Mouse (Mus musculus): ENCODE measurements at regions not wholly inside any gene's neighbourhood (a gene's known extent, or its start where the extent isn't known, plus 50 kb on each side); places are given as distances from the start of the nearest gene placed in this dataset.

- H3K9me3 ChIP-seq = no peaks in the 10 kb centered on the region
- H3K4me3 ChIP-seq = no peak overlapping the region
- DNase-seq (ENCODE audit: low spot score) = no peak
- WGBS = 84% methylated on average over 2 of the region's 2 CpGs
- H3K27me3 ChIP-seq (replicated peaks; ENCODE audit: low read depth, poor library complexity, severe bottlenecking) = no peaks in the 10 kb centered on the region
- no peak overlapping the region for H3K27ac ChIP-seq (replicated peaks)
- H3K4me1 ChIP-seq = no peaks in the 10 kb centered on the region
- no peaks in the 10 kb centered on the region for H3K36me3 ChIP-seq (replicated peaks)
Measured at GRCm38 (mm10) chr11:37978131-37978530, 742.4 kb upstream of the Tenm2 start.

- whole genome bisulfite sequencing = 84% methylated on average over 5 of the region's 5 CpGs
- Histone ChIP-seq H3K36me3 (replicated peaks) (no peaks in the 10 kb centered on the region), H3K4me1 (no peaks in the 10 kb centered on the region), H3K4me3 (no peak overlapping the region), H3K9me3 (no peaks in the 10 kb centered on the region), H3K27me3 (replicated peaks; ENCODE audit: low read depth, poor library complexity, severe bottlenecking) (no peaks in the 10 kb centered on the region), H3K27ac (replicated peaks) (no peak overlapping the region)
- DNase-seq (ENCODE audit: low spot score) = no peak
Measured at GRCm38 (mm10) chr11:37936439-37937134, 700.8 kb upstream of the Tenm2 start.

GRCm38 (mm10) chr11:37913161-37913560 is 677.4 kb upstream of the Tenm2 start:
- no peaks in the 10 kb centered on the region for H3K36me3 ChIP-seq (replicated peaks)
- no peak overlapping the region for H3K27ac ChIP-seq (replicated peaks)
- H3K4me3 ChIP-seq = no peak overlapping the region
- 84% methylated on average over 2 of the region's 2 CpGs for WGBS
- no peaks in the 10 kb centered on the region for H3K27me3 ChIP-seq (replicated peaks; ENCODE audit: low read depth, poor library complexity, severe bottlenecking)
- no peaks in the 10 kb centered on the region for H3K4me1 ChIP-seq
- no peak for DNase-seq (ENCODE audit: low spot score)
- no peaks in the 10 kb centered on the region for H3K9me3 ChIP-seq

GRCm38 (mm10) chr11:37904991-37905390 is 669.2 kb upstream of the Tenm2 start:
- no peaks in the 10 kb centered on the region for H3K27me3 ChIP-seq (replicated peaks; ENCODE audit: low read depth, poor library complexity, severe bottlenecking)
- DNase-seq (ENCODE audit: low spot score) = no peak
- no peaks in the 10 kb centered on the region for H3K4me1 ChIP-seq
- no peak overlapping the region for H3K27ac ChIP-seq (replicated peaks)
- WGBS = 90% methylated on average over 2 of the region's 2 CpGs
- H3K36me3 ChIP-seq (replicated peaks) = no peaks in the 10 kb centered on the region
- H3K9me3 ChIP-seq = no peaks in the 10 kb centered on the region
- H3K4me3 ChIP-seq = no peak overlapping the region

- Histone ChIP-seq H3K27me3 (replicated peaks; ENCODE audit: low read depth, poor library complexity, severe bottlenecking) (no peaks in the 10 kb centered on the region), H3K9me3 (no peaks in the 10 kb centered on the region), H3K36me3 (replicated peaks) (no peaks in the 10 kb centered on the region), H3K4me1 (no peaks in the 10 kb centered on the region), H3K27ac (replicated peaks) (no peak overlapping the region), H3K4me3 (no peak overlapping the region)
- no peak for DNase-seq (ENCODE audit: low spot score)
Measured at GRCm38 (mm10) chr11:37897713-37898112, 661.9 kb upstream of the Tenm2 start.

GRCm38 (mm10) chr11:37882717-37883116 is 647.0 kb upstream of the Tenm2 start:
- Histone ChIP-seq H3K9me3 (no peaks in the 10 kb centered on the region), H3K4me3 (no peak overlapping the region), H3K36me3 (replicated peaks) (no peaks in the 10 kb centered on the region), H3K4me1 (no peaks in the 10 kb centered on the region), H3K27ac (replicated peaks) (no peak overlapping the region), H3K27me3 (replicated peaks; ENCODE audit: low read depth, poor library complexity, severe bottlenecking) (no peaks in the 10 kb centered on the region)
- no peak for DNase-seq (ENCODE audit: low spot score)
- WGBS = 62% methylated on average over 4 of the region's 4 CpGs

- H3K4me3 ChIP-seq = no peak overlapping the region
- no peaks in the 10 kb centered on the region for H3K36me3 ChIP-seq (replicated peaks)
- no peaks in the 10 kb centered on the region; the same call in 1 of the 2 replicates for H3K27me3 ChIP-seq (replicated peaks; ENCODE audit: low read depth, poor library complexity, severe bottlenecking)
- no peaks in the 10 kb centered on the region for H3K9me3 ChIP-seq
- WGBS = 61% methylated on average over 5 of the region's 5 CpGs
- no peak overlapping the region for H3K27ac ChIP-seq (replicated peaks)
- no peak for DNase-seq (ENCODE audit: low spot score)
- peaks cover 4% of the 10 kb centered on the region; the same call in 1 of the 2 replicates for H3K4me1 ChIP-seq
Measured at GRCm38 (mm10) chr11:37837301-37837700, 601.5 kb upstream of the Tenm2 start.

GRCm38 (mm10) chr11:37830975-37831374 is 595.2 kb upstream of the Tenm2 start:
- Histone ChIP-seq H3K9me3 (no peaks in the 10 kb centered on the region), H3K36me3 (replicated peaks) (no peaks in the 10 kb centered on the region), H3K4me1 (no peaks in the 10 kb centered on the region), H3K27ac (replicated peaks) (no peak overlapping the region), H3K27me3 (replicated peaks; ENCODE audit: low read depth, poor library complexity, severe bottlenecking) (no peaks in the 10 kb centered on the region; the same call in 1 of the 2 replicates), H3K4me3 (no peak overlapping the region)
- 54% methylated on average over 3 of the region's 3 CpGs for WGBS
- no peak for DNase-seq (ENCODE audit: low spot score)

GRCm38 (mm10) chr11:37806761-37807160 is 571.0 kb upstream of the Tenm2 start:
- Histone ChIP-seq H3K4me3 (no peak overlapping the region), H3K27ac (replicated peaks) (no peak overlapping the region), H3K36me3 (replicated peaks) (no peaks in the 10 kb centered on the region), H3K9me3 (no peaks in the 10 kb centered on the region), H3K4me1 (no peaks in the 10 kb centered on the region), H3K27me3 (replicated peaks; ENCODE audit: low read depth, poor library complexity, severe bottlenecking) (no peaks in the 10 kb centered on the region)
- 87% methylated on average over 5 of the region's 5 CpGs for WGBS
- DNase-seq (ENCODE audit: low spot score) = no peak

- H3K36me3 ChIP-seq (replicated peaks) = no peaks in the 10 kb centered on the region
- H3K4me1 ChIP-seq = no peaks in the 10 kb centered on the region
- no peaks in the 10 kb centered on the region for H3K27me3 ChIP-seq (replicated peaks; ENCODE audit: low read depth, poor library complexity, severe bottlenecking)
- no peak overlapping the region for H3K4me3 ChIP-seq
- H3K9me3 ChIP-seq = no peaks in the 10 kb centered on the region
- H3K27ac ChIP-seq (replicated peaks) = no peak overlapping the region
- 81% methylated on average over 6 of the region's 6 CpGs for WGBS
- DNase-seq (ENCODE audit: low spot score) = no peak
Measured at GRCm38 (mm10) chr11:37798783-37799318, 563.1 kb upstream of the Tenm2 start.

GRCm38 (mm10) chr11:37772481-37773089 is 536.8 kb upstream of the Tenm2 start:
- no peak for DNase-seq (ENCODE audit: low spot score)
- no peaks in the 10 kb centered on the region for H3K36me3 ChIP-seq (replicated peaks)
- H3K27me3 ChIP-seq (replicated peaks; ENCODE audit: low read depth, poor library complexity, severe bottlenecking) = no peaks in the 10 kb centered on the region
- H3K9me3 ChIP-seq = no peaks in the 10 kb centered on the region
- 57% methylated on average over 2 of the region's 2 CpGs for WGBS
- no peak overlapping the region for H3K27ac ChIP-seq (replicated peaks)
- H3K4me1 ChIP-seq = no peaks in the 10 kb centered on the region
- H3K4me3 ChIP-seq = no peak overlapping the region

GRCm38 (mm10) chr11:37770881-37771280 is 535.1 kb upstream of the Tenm2 start:
- H3K27me3 ChIP-seq (replicated peaks; ENCODE audit: low read depth, poor library complexity, severe bottlenecking) = no peaks in the 10 kb centered on the region
- WGBS = 77% methylated on average over 3 of the region's 3 CpGs
- no peak for DNase-seq (ENCODE audit: low spot score)
- H3K36me3 ChIP-seq (replicated peaks) = no peaks in the 10 kb centered on the region
- no peak overlapping the region for H3K27ac ChIP-seq (replicated peaks)
- H3K4me1 ChIP-seq = no peaks in the 10 kb centered on the region
- no peak overlapping the region for H3K4me3 ChIP-seq
- H3K9me3 ChIP-seq = no peaks in the 10 kb centered on the region

GRCm38 (mm10) chr11:37768121-37768520 is 532.4 kb upstream of the Tenm2 start:
- DNase-seq (ENCODE audit: low spot score) = no peak
- WGBS = 73% methylated on average over 3 of the region's 3 CpGs
- Histone ChIP-seq H3K4me1 (no peaks in the 10 kb centered on the region), H3K4me3 (no peak overlapping the region), H3K27ac (replicated peaks) (no peak overlapping the region), H3K9me3 (no peaks in the 10 kb centered on the region), H3K27me3 (replicated peaks; ENCODE audit: low read depth, poor library complexity, severe bottlenecking) (no peaks in the 10 kb centered on the region), H3K36me3 (replicated peaks) (no peaks in the 10 kb centered on the region)
